ENCODE assay signal across 8 mouse cellular contexts in the genomic region with DNA sequence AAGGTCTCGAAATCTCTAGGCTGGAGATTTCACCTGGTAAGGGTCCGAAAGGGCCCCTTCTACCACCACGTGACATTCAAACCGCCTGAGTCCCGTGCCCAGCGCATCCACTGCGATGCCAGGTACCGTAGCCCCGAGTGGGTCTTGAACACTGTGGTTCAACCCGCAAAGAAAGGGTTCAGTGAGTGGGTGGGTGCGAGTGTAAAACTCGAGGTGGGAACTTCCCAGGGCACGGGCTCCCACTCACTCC. TPM values are rescaled to one million over a fixed set of nuclear protein-coding genes. Genes with fewer than 3 reads are reported as not detected.
DNase-seq lines count a peak whose midpoint lies in the region; ATAC-seq lines count a peak whose summit lies in the region.
"Had no signal": no experiment of that assay in that cellular context is flagged by ENCODE, and none has a peak within 500 bp of the region (broad histone marks: within the 10 kb centered on the region; RNA-seq: fewer than 3 reads in every experiment).

No protein-coding gene starts in this region.

- no peak overlapping the region for H3K9ac ChIP-seq in neural tube, embryonic 11.5 days (ENCODE audit: low read length)
- peak overlapping the region; percentile 49 for H3K9ac ChIP-seq in forebrain, embryonic 13.5 days
- no peak overlapping the region for H3K9ac ChIP-seq in liver, embryonic 11.5 days (ENCODE audit: low read depth, low read length)
- H3K9ac ChIP-seq in stomach, embryonic 15.5 days, result peak overlapping the region; percentile 53

- H3K36me3 ChIP-seq in neural tube, embryonic 11.5 days (ENCODE audit: control insufficient read depth, insufficient read depth, low read length), result no peaks in the 10 kb centered on the region
- H3K36me3 ChIP-seq in forebrain, embryonic 13.5 days (ENCODE audit: poor library complexity, severe bottlenecking), result no peaks in the 10 kb centered on the region
- no peaks in the 10 kb centered on the region for H3K36me3 ChIP-seq in liver, embryonic 11.5 days (ENCODE audit: control insufficient read depth, insufficient read depth, low read length)
- H3K36me3 ChIP-seq in stomach, embryonic 15.5 days, result no peaks in the 10 kb centered on the region

- DNase-seq in neural tube, embryonic 11.5 days (ENCODE audit: low spot score), result peak; percentile 46
- no peak for DNase-seq in neural tube, embryonic 10.5 days (ENCODE audit: extremely low spot score, low spot score)
- DNase-seq in liver, embryonic 11.5 days (ENCODE audit: low spot score), result no peak
- no peak for DNase-seq in MN1 (ENCODE audit: low spot score)
- no peak for DNase-seq in kidney, postnatal 4 days

- peak overlapping the region; percentile 70 for H3K4me2 ChIP-seq in neural tube, embryonic 11.5 days (ENCODE audit: low read depth)
- peak overlapping the region; percentile 73 for H3K4me2 ChIP-seq in forebrain, embryonic 13.5 days
- H3K4me2 ChIP-seq in liver, embryonic 11.5 days, result peak overlapping the region; percentile 78
- peak overlapping the region; percentile 94 for H3K4me2 ChIP-seq in stomach, embryonic 15.5 days

- H3K4me3 ChIP-seq in neural tube, embryonic 11.5 days (ENCODE audit: low read depth, low read length), result peak overlapping the region; percentile 24
- peak overlapping the region; percentile 40 for H3K4me3 ChIP-seq in forebrain, embryonic 13.5 days
- H3K4me3 ChIP-seq in liver, embryonic 11.5 days (ENCODE audit: low read depth, low read length), result peak overlapping the region; percentile 48
- H3K4me3 ChIP-seq in stomach, embryonic 15.5 days (replicated peaks), result peak overlapping the region; percentile 53

- no peaks in the 10 kb centered on the region for H3K9me3 ChIP-seq in neural tube, embryonic 11.5 days (ENCODE audit: control insufficient read depth, low read length)
- H3K9me3 ChIP-seq in forebrain, embryonic 13.5 days (replicated peaks), result no peaks in the 10 kb centered on the region
- no peaks in the 10 kb centered on the region for H3K9me3 ChIP-seq in liver, embryonic 11.5 days (ENCODE audit: control insufficient read depth, low read length)
- no peaks in the 10 kb centered on the region for H3K9me3 ChIP-seq in stomach, embryonic 15.5 days

- peaks cover 19% of the 10 kb centered on the region for H3K27me3 ChIP-seq in neural tube, embryonic 11.5 days (ENCODE audit: control insufficient read depth, insufficient read depth, low read length)
- H3K27me3 ChIP-seq in forebrain, embryonic 13.5 days, result peaks cover 51% of the 10 kb centered on the region
- H3K27me3 ChIP-seq in liver, embryonic 11.5 days (replicated peaks; ENCODE audit: control insufficient read depth, insufficient read depth, low read length), result peaks cover 59% of the 10 kb centered on the region
- H3K27me3 ChIP-seq in stomach, embryonic 15.5 days (replicated peaks), result peaks cover 5% of the 10 kb centered on the region

- H3K27ac ChIP-seq in neural tube, embryonic 11.5 days (ENCODE audit: low read depth, low read length), result no peak overlapping the region
- no peak overlapping the region for H3K27ac ChIP-seq in forebrain, embryonic 13.5 days
- H3K27ac ChIP-seq in liver, embryonic 11.5 days (ENCODE audit: low read depth, low read length), result no peak overlapping the region
- H3K27ac ChIP-seq in stomach, embryonic 15.5 days, result peak overlapping the region; percentile 74

- under 1% methylated on average over 13 of the region's 13 CpGs for WGBS in neural tube, embryonic 11.5 days
- under 1% methylated on average over 13 of the region's 13 CpGs for WGBS in forebrain, embryonic 13.5 days
- WGBS in liver, embryonic 11.5 days, result under 1% methylated on average over 13 of the region's 13 CpGs
- under 1% methylated on average over 13 of the region's 13 CpGs for WGBS in stomach, embryonic 15.5 days

- ATAC-seq in neural tube, embryonic 11.5 days (ENCODE audit: insufficient read depth, low FRiP score, low TSS enrichment), result no peak
- ATAC-seq in forebrain, embryonic 13.5 days, result peak; percentile 69
- ATAC-seq in liver, embryonic 11.5 days (replicated peaks; ENCODE audit: low FRiP score), result 0 out of 2 replicates have a peak, but pooled peaks have one; percentile 39
- ATAC-seq in stomach, embryonic 15.5 days (ENCODE audit: insufficient read depth, low FRiP score, low read depth), result no peak

- 0 out of 2 replicates have a peak, but pooled peaks cover 7% of the 10 kb centered on the region for H3K4me1 ChIP-seq in neural tube, embryonic 11.5 days (ENCODE audit: control insufficient read depth, insufficient read depth, low read length)
- peaks cover 17% of the 10 kb centered on the region for H3K4me1 ChIP-seq in forebrain, embryonic 13.5 days
- peaks cover 8% of the 10 kb centered on the region for H3K4me1 ChIP-seq in liver, embryonic 11.5 days (replicated peaks; ENCODE audit: control insufficient read depth, insufficient read depth, low read length)
- H3K4me1 ChIP-seq in stomach, embryonic 15.5 days, result 0 out of 2 replicates have a peak, but pooled peaks cover 7% of the 10 kb centered on the region

RNA-seq across cellular contexts. Expression of gene F2rl1, which starts 0.7 kb away (rescaled TPM):
- polyA plus RNA-seq in neural tube, embryonic 11.5 days (2014; fragmentation: Nextera tagmentation; extraction: Ambion mirVana), result not detected in 2 replicates
- polyA plus RNA-seq in forebrain, embryonic 13.5 days (2015; fragmentation: Nextera tagmentation; extraction: Ambion mirVana), result 0.08 TPM in 1 of 2 replicates, not detected in the other
- polyA plus RNA-seq in liver, embryonic 11.5 days (2014; fragmentation: Nextera tagmentation; extraction: Ambion mirVana), result 0.21 and 0.43 TPM in 2 replicates
- polyA plus RNA-seq in stomach, embryonic 15.5 days (2015; fragmentation: Nextera tagmentation; extraction: Ambion mirVana), result 11.4 and 12.6 TPM in 2 replicates

RNA-seq across cellular contexts. Expression of gene S100z, which starts 45.8 kb away (rescaled TPM):
- not detected in 2 replicates for polyA plus RNA-seq in neural tube, embryonic 11.5 days (2014; fragmentation: Nextera tagmentation; extraction: Ambion mirVana)
- polyA plus RNA-seq in forebrain, embryonic 13.5 days (2015; fragmentation: Nextera tagmentation; extraction: Ambion mirVana), result not detected in 2 replicates
- not detected in 2 replicates for polyA plus RNA-seq in liver, embryonic 11.5 days (2014; fragmentation: Nextera tagmentation; extraction: Ambion mirVana)
- polyA plus RNA-seq in stomach, embryonic 15.5 days (2015; fragmentation: Nextera tagmentation; extraction: Ambion mirVana), result not detected in 2 replicates
- polyA plus RNA-seq: brain, embryonic 14.5 days had no signal

Comparison
In these comparisons a context has a peak if more than half of its experiments do, and no peak if none do; other contexts are left out.
1. ATAC-seq: peak in forebrain, embryonic 13.5 days (single experiment) and liver, embryonic 11.5 days (single experiment); none in neural tube, embryonic 11.5 days (single experiment) and stomach, embryonic 15.5 days (single experiment).
2. H3K9ac ChIP-seq: peak in forebrain, embryonic 13.5 days (single experiment) and stomach, embryonic 15.5 days (single experiment); none in neural tube, embryonic 11.5 days (single experiment) and liver, embryonic 11.5 days (single experiment).
3. Peak in every context shown above with its lines, with median percentiles within 50 percentile points of each other: H3K4me2 ChIP-seq and H3K4me3 ChIP-seq.